Mouse (Mus musculus) MEL (cell line): ENCODE data around the gene Ccdc47. TPM values are rescaled to one million over a fixed set of nuclear protein-coding genes. Genes with fewer than 3 reads are reported as not detected.

Source experiments
- DNase-seq: peaks from one replicate; pipeline ENCODE4 v3.0.0; 2011; ENCODE audit warnings: low read depth, low spot score
- H3K27ac ChIP-seq: 2 replicates; pipeline ENCODE4 v1.5.1; 2012; ENCODE audit warnings: low read depth, mild to moderate bottlenecking, control low read depth, low read length, moderate library complexity; ENCODE audit not compliant: control insufficient read depth
- H3K27me3 ChIP-seq, 2 experiments: fragments of 150-350 bp in 1 of 2; sonication (generic) in 1 of 2; 2 replicates each; pipeline ENCODE4 v1.6.1; 2012; ENCODE audit warnings: low read length in 2 of 2, mild to moderate bottlenecking in 2 of 2, improper control_type of control experiment in 1 of 2, moderate library complexity in 1 of 2; ENCODE audit not compliant: insufficient read depth in 2 of 2, control insufficient read depth in 1 of 2
- H3K36me3 ChIP-seq, 2 experiments: 2 replicates each; pipeline ENCODE4 v1.6.1; 2012 to 2014; ENCODE audit warnings: low read length in 2 of 2, improper control_type of control experiment in 1 of 2, inconsistent platforms in 1 of 2, mild to moderate bottlenecking in 1 of 2; ENCODE audit not compliant: insufficient read depth in 2 of 2, control insufficient read depth in 1 of 2
- H3K4me1 ChIP-seq, 2 experiments: fragments of 150-350 bp in 1 of 2; sonication (generic) in 1 of 2; 2 replicates each; pipeline ENCODE4 v1.6.1; 2012; ENCODE audit warnings: low read length in 2 of 2, improper control_type of control experiment in 1 of 2, mild to moderate bottlenecking in 1 of 2; ENCODE audit not compliant: insufficient read depth in 2 of 2, control insufficient read depth in 1 of 2
- H3K4me3 ChIP-seq, 2 experiments: fragments of 150-350 bp in 1 of 2; sonication (generic) in 1 of 2; 2 replicates each; pipeline ENCODE4 v1.5.1; 2012; ENCODE audit warnings: low read depth in 2 of 2, low read length in 2 of 2, mild to moderate bottlenecking in 2 of 2, moderate library complexity in 2 of 2, control low read depth in 1 of 2, improper control_type of control experiment in 1 of 2; ENCODE audit not compliant: control insufficient read depth in 1 of 2, insufficient read depth in 1 of 2
- H3K79me2 ChIP-seq: 2 replicates; pipeline ENCODE4 v1.6.1; 2012; ENCODE audit warnings: mild to moderate bottlenecking, low read length, moderate library complexity; ENCODE audit not compliant: control insufficient read depth, poor library complexity, insufficient read depth
- H3K9ac ChIP-seq: 2 replicates; pipeline ENCODE4 v1.6.1; 2012; ENCODE audit warnings: low read depth, mild to moderate bottlenecking, control low read depth, low read length, moderate library complexity; ENCODE audit not compliant: control insufficient read depth, poor library complexity, severe bottlenecking
- H3K9me3 ChIP-seq: fragments of 150-350 bp; sonication (generic); replicated peaks from 2 replicates; pipeline ENCODE4 v1.6.1; 2012; ENCODE audit warnings: mild to moderate bottlenecking, low read length, improper control_type of control experiment, moderate library complexity; ENCODE audit not compliant: insufficient read depth
- CHD1 ChIP-seq: IDR thresholded peaks from 2 replicates; pipeline ENCODE4 v1.6.1; 2012; ENCODE audit warnings: low read depth, mild to moderate bottlenecking, inconsistent platforms, low read length, improper control_type of control experiment
- CTCF ChIP-seq, 3 experiments: IDR thresholded peaks in 2 of 3; conservative IDR thresholded peaks in 1 of 3; 2 replicates each; pipeline ENCODE4 v1.5.1; 2011 to 2012; ENCODE audit warnings: low read length in 3 of 3, low read depth in 2 of 3, mild to moderate bottlenecking in 2 of 3, improper control_type of control experiment in 1 of 3, inconsistent platforms in 1 of 3, mixed read lengths in 1 of 3, moderate library complexity in 1 of 3; ENCODE audit not compliant: control insufficient read depth in 1 of 3, insufficient read depth in 1 of 3, poor library complexity in 1 of 3, severe bottlenecking in 1 of 3
- EP300 ChIP-seq, 2 experiments: IDR thresholded peaks; 2 replicates each; pipeline ENCODE4 v1.6.1; 2011; ENCODE audit warnings: improper control_type of control experiment in 2 of 2, low read length in 2 of 2, low read depth in 1 of 2, mild to moderate bottlenecking in 1 of 2
- MAFK ChIP-seq: IDR thresholded peaks from 2 replicates; pipeline ENCODE4 v1.6.1; 2011; ENCODE audit warnings: low read depth, mild to moderate bottlenecking, low read length, improper control_type of control experiment, borderline replicate concordance
- NRF1 ChIP-seq: IDR thresholded peaks from 2 replicates; pipeline ENCODE4 v1.6.1; 2014; ENCODE audit warnings: low read depth, mild to moderate bottlenecking, inconsistent platforms, low read length, improper control_type of control experiment, moderate library complexity; ENCODE audit not compliant: poor library complexity, insufficient read depth, severe bottlenecking
- POLR2A ChIP-seq, 2 experiments: IDR thresholded peaks; 2 replicates each; pipeline ENCODE4 v1.6.1; 2011 to 2012; ENCODE audit warnings: low read length in 2 of 2, mild to moderate bottlenecking in 2 of 2, control low read depth in 1 of 2, improper control_type of control experiment in 1 of 2, low read depth in 1 of 2, moderate library complexity in 1 of 2; ENCODE audit not compliant: control insufficient read depth in 1 of 2, insufficient read depth in 1 of 2, poor library complexity in 1 of 2
- POLR2AphosphoS5 ChIP-seq: IDR thresholded peaks from 2 replicates; pipeline ENCODE4 v1.6.1; 2012; ENCODE audit warnings: low read depth, borderline replicate concordance, mild to moderate bottlenecking, inconsistent platforms, low read length, moderate library complexity, mixed read lengths
- TBP ChIP-seq: IDR thresholded peaks from 2 replicates; pipeline ENCODE4 v1.8.0; 2011; ENCODE audit warnings: low read depth, low read length, improper control_type of control experiment
- UBTF ChIP-seq: IDR thresholded peaks from 2 replicates; pipeline ENCODE4 v1.6.1; 2012; ENCODE audit warnings: low read depth, mild to moderate bottlenecking, inconsistent platforms, low read length, improper control_type of control experiment, moderate library complexity, borderline replicate concordance; ENCODE audit not compliant: insufficient read depth
- ZC3H11A ChIP-seq: IDR thresholded peaks from 2 replicates; pipeline ENCODE4 v1.6.1; 2012; ENCODE audit warnings: low read depth, mild to moderate bottlenecking, inconsistent platforms, low read length, improper control_type of control experiment
- polyA plus RNA-seq, 2 experiments: library from polyadenylated mRNA; stranded (reverse) in 1 of 2; unstranded in 1 of 2; fragments of >175 nt in 1 of 2; fragments of >200 nt in 1 of 2; gene quantifications; 2 replicates each; pipeline versions ENCODE4 v1.2.1 to v1.2.4; 2012; ENCODE audit warnings: low replicate concordance in 2 of 2, low read depth in 1 of 2; ENCODE audit not compliant: insufficient read length in 2 of 2, insufficient read depth in 1 of 2, missing spikeins in 1 of 2
- total RNA-seq: library from RNA; depleted of rRNA; stranded (reverse); fragments of 300-350 nt; gene quantifications from 2 replicates; pipeline ENCODE4 v1.2.3, GENCODE M21; 2012

Ccdc47 gene
- total and polyA plus RNA-seq, 3 experiments, result 47.6 to 145 (median 51.6) TPM

- peak overlapping the region; percentile 47 to 86 for H3K4me3 ChIP-seq
- peaks cover 0 to 19% of the 10 kb centered on the region in 2 experiments; a peak in 3 of 4 replicates for H3K4me1 ChIP-seq
- no peak for TF ChIP-seq MAFK
- TF ChIP-seq CTCF (IDR thresholded peaks at IDR 0.05 in 2 of 3, conservative IDR thresholded peaks at IDR 0.05 in 1 of 3; ENCODE audit: control insufficient read depth in 1 of 3, insufficient read depth in 1 of 3, low read depth in 2 of 3, low read length in 3 of 3, poor library complexity in 1 of 3, severe bottlenecking in 1 of 3), result no peak
- TF ChIP-seq EP300 (IDR thresholded peaks at IDR 0.05; ENCODE audit: low read depth in 1 of 2, low read length in 2 of 2), result no peak
- TF ChIP-seq CHD1, result no peak
- H3K27ac ChIP-seq, result peak overlapping the region; percentile 85
- peak overlapping the region; percentile 86 for H3K9ac ChIP-seq
- H3K9me3 ChIP-seq, result no peaks in the 10 kb centered on the region
- peaks cover 53% of the 10 kb centered on the region for H3K79me2 ChIP-seq
- H3K36me3 ChIP-seq, result peaks cover 25 to 30% of the 10 kb centered on the region in 2 experiments
- no peaks in the 10 kb centered on the region for H3K27me3 ChIP-seq
- no peak for DNase-seq
Measured at GRCm38 (mm10) chr11:106214856-106215255, 1.3 kb downstream of the Ccdc47 start.

DNA sequence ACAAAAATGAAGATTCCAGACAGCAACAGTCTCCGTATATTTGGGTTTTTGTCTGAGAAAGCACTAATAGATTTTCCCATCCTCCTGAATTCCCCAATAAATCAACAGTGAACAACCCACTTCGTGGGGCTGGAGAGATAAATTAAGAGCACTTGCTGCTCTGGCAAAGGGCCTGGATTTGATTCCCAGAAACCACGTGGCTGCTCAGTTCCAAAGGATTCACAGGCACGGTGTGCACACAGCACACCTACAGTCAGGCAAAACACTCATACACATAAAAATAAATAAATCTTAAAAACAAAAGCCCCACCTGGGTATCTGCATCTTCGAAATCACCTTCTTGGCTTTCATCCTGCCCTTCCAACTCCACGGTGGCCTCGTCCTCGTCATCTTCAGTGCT, 3.4 kb downstream of the Ccdc47 start:
- peaks cover 0 to 8% of the 10 kb centered on the region in 2 experiments; a peak in 2 of 4 replicates for H3K4me1 ChIP-seq
- H3K27me3 ChIP-seq, result no peaks in the 10 kb centered on the region
- no peak for DNase-seq
- H3K9me3 ChIP-seq, result no peaks in the 10 kb centered on the region
- no peak overlapping the region for H3K27ac ChIP-seq
- H3K4me3 ChIP-seq, result no peak overlapping the region
- H3K36me3 ChIP-seq, result peaks cover 12 to 32% of the 10 kb centered on the region in 2 experiments
- peaks cover 35% of the 10 kb centered on the region for H3K79me2 ChIP-seq
- no peak overlapping the region for H3K9ac ChIP-seq
- TF ChIP-seq ZC3H11A, result no peak
- 0 out of 4 replicates have a peak, but pooled peaks of 1 of the 2 experiments have one; percentile 2 for TF ChIP-seq POLR2A (IDR thresholded peaks at IDR 0.05; ENCODE audit: control insufficient read depth in 1 of 2, insufficient read depth in 1 of 2, low read depth in 1 of 2, low read length in 2 of 2, poor library complexity in 1 of 2)
- TF ChIP-seq TBP, result no peak
- TF ChIP-seq NRF1, result no peak

- peaks cover 33 to 47% of the 10 kb centered on the region in 2 experiments for H3K36me3 ChIP-seq
- H3K9ac ChIP-seq, result peak within 1 kb of the TSS; percentile 11; the same call in 1 of the 2 replicates
- no peaks in the 10 kb centered on the region for H3K27me3 ChIP-seq
- TF ChIP-seq UBTF (no peak), POLR2AphosphoS5 (no peak)
- H3K4me3 ChIP-seq, result no peak within 1 kb of the TSS
- H3K27ac ChIP-seq, result peak within 1 kb of the TSS; percentile 63
- DNase-seq, result no peak
- no peaks in the 10 kb centered on the region for H3K9me3 ChIP-seq
- no peaks in the 10 kb centered on the region for H3K79me2 ChIP-seq
- H3K4me1 ChIP-seq, result peaks cover 32 to 35% of the 10 kb centered on the region in 2 experiments
Measured at GRCm38 (mm10) chr11:106202123-106202465, 14.1 kb downstream of the Ccdc47 start, which contains the start of gene Strada. Gene Strada, minus strand, starts transcription at chr11:106202168.
